Mouse (Mus musculus): ENCODE measurements around the gene Lyrm1.
A peak's percentile ranks its signal among the peaks of the same experiment; 100 is the strongest.

DNA sequence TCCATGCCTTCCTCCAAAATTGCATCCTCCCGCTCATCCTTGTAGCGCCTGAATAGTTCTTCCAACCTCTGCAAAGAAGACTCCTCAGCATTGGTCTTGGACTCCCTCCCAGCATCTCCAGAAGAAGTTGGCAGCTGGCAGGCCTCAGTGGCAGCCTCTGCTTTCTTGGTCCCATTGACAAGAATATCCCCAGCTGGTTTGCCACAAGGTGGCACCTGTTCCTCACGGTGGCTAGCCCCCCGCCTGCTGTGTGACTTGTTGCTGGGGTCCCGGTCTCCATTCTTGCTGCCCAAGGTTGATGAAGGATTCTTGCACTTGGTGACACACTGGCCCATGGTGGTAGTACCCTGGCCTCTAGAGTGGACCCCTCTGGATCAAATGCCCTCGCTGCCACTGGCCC lies 36.2 kb upstream of the Lyrm1 start:
- TF ChIP-seq CTCF (IDR thresholded peaks at IDR 0.05; ENCODE audit: control insufficient read depth, insufficient read depth, low read length), result peak; percentile 37
- no peak for TF ChIP-seq POLR2A (IDR thresholded peaks at IDR 0.05; ENCODE audit: borderline replicate concordance, control insufficient read depth, low read depth, low read length)

All from bone marrow, adult 2 months (tissue).